Mouse (Mus musculus): ENCODE results near the gene Pgpep1.

DNA sequence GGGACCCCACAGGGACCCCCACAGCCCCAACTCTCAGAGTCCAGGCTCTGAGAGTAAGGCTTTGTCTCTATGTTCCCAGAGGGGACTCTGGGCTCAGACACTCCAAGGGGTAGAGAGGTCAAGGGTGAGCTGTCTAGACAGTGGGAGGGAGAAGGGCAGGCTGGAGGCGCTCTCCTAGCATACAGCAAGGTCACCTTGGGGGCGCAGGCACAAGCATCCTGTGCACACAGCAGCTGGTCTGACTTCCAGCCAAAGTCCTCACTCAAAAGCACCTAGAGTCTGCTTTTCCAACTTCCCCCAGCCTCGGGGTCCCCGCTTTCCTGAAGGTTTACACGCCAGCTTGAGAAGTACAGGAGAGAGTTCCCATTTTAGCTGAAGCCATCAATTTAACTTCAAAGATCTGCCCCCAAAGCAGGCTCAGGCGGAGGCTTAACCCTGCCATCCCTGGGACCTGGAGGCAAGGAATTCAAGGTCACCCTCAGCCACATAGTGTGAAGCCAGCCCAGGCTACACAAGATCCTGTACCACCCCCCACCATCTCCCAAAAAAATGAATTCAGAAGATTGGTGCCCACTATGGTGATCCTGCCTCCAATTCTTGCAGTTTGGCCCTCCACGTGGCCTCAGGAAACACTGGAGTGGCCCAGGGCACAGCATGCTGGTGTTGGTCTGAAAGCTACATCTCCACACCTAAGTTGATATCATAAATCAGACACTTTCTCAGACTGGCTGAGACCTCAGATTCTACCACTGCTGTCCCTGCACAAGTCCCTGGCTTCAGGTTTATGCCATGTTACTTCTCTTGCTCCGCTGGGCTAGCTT, 12.6 kb downstream of the Pgpep1 start:
- TF ChIP-seq CTCF (IDR thresholded peaks at IDR 0.05; ENCODE audit: low read depth, low read length) (no peak), GATA1 (IDR thresholded peaks at IDR 0.05; ENCODE audit: borderline replicate concordance, low read length) (no peak)

Data from G1E (cell line).